In the genomic region with DNA sequence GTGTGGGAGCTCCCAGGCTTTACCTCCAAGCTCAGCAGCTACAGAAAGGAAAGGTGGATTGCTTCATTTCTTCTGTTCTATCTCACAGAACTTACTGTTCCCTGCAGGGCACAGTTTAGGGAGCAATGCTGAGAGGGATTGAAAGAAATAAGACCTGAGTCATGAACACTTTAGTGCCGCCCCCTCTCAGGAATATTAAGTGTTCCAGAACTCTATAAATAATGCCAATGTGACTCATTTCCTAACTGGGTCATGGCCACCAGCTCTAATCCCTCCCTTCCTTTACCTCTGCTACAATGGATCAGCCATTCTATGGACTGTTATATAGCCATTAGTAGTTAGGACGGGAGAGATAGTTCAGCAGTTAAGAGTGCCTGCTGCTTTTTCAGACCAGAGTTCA, we compare ENCODE assay signal across 23 mouse cellular contexts.
DNase-seq lines count a peak whose midpoint lies in the region; ATAC-seq lines count a peak whose summit lies in the region.
"Had no signal": no experiment of that assay in that cellular context is flagged by ENCODE, and none has a peak within 500 bp of the region (broad histone marks: within the 10 kb centered on the region; RNA-seq: fewer than 3 reads in every experiment).

No protein-coding gene starts in this region.

- no peaks in the 10 kb centered on the region for H3K4me1 ChIP-seq in kidney, embryonic 14.5 days (ENCODE audit: control insufficient read depth, insufficient read depth, low read length)
- H3K4me1 ChIP-seq: hindbrain, embryonic 13.5 days; liver, embryonic 13.5 days; megakaryocyte, embryonic 14.5 days; midbrain, embryonic 13.5 days; neural tube, embryonic 12.5 days had no signal

- no peak overlapping the region for H3K9ac ChIP-seq in kidney, embryonic 14.5 days (ENCODE audit: low read depth, low read length)
- H3K9ac ChIP-seq: embryonic facial prominence, embryonic 15.5 days; hindbrain, embryonic 13.5 days; liver, embryonic 13.5 days; lung, embryonic 14.5 days; midbrain, embryonic 13.5 days; neural tube, embryonic 12.5 days had no signal

- peak; percentile 70 for DNase-seq in heart, adult 11 months
- no peak for DNase-seq in heart, postnatal 36 days
- DNase-seq in 3134 (ENCODE audit: extremely low read depth, insufficient read length, low spot score) (peak; percentile 44), 3T3-L1 (ENCODE audit: low read depth, low spot score) (peak; percentile 86)
- peak; percentile 79 for DNase-seq in brain, adult 2 months (ENCODE audit: low read depth, low spot score)
- no peak for DNase-seq in gastrocnemius, postnatal 10 days
- DNase-seq: cerebellum, adult 8-10 months; gastrocnemius, postnatal 25 days; kidney, adult 18-20 months; liver, embryonic 13.5 days; lung, embryonic 14.5 days; thymus, adult 18-20 months; thymus, postnatal 36 days had no signal

- intact Hi-C loops in heart, postnatal 36 days (cut with DNase I) = loop anchor here (5.0 kb wide), 1 partner anchor 61 kb away; no protein-coding TSS in a partner anchor

- H3K4me2 ChIP-seq in kidney, embryonic 14.5 days (replicated peaks; ENCODE audit: low read depth, low read length) = no peak overlapping the region
- H3K4me2 ChIP-seq: embryonic facial prominence, embryonic 15.5 days; hindbrain, embryonic 13.5 days; liver, embryonic 13.5 days; lung, embryonic 14.5 days; midbrain, embryonic 13.5 days; neural tube, embryonic 12.5 days had no signal

- no peak for ATAC-seq in kidney, embryonic 14.5 days (ENCODE audit: low FRiP score, low TSS enrichment)
- ATAC-seq: CD4-positive, CD25-positive, alpha-beta regulatory T cell, adult 4 months; forebrain, embryonic 16.5 days; midbrain, embryonic 13.5 days had no signal

- H3K27ac ChIP-seq in kidney, embryonic 14.5 days (ENCODE audit: low read depth, low read length) = no peak overlapping the region
- H3K27ac ChIP-seq: embryonic facial prominence, embryonic 15.5 days; hindbrain, embryonic 13.5 days; kidney, postnatal 0 days; left cerebral cortex, adult 2 months; liver, embryonic 13.5 days; midbrain, embryonic 13.5 days; neural tube, embryonic 12.5 days had no signal

- no peaks in the 10 kb centered on the region for H3K27me3 ChIP-seq in kidney, embryonic 14.5 days (ENCODE audit: control insufficient read depth, insufficient read depth, low read length)
- H3K27me3 ChIP-seq: embryonic facial prominence, embryonic 15.5 days; hindbrain, embryonic 13.5 days; liver, embryonic 13.5 days; midbrain, embryonic 13.5 days; neural tube, embryonic 12.5 days had no signal

- no peaks in the 10 kb centered on the region for H3K9me3 ChIP-seq in kidney, embryonic 14.5 days (ENCODE audit: control insufficient read depth, low read length)
- H3K9me3 ChIP-seq: embryonic facial prominence, embryonic 15.5 days; hindbrain, embryonic 13.5 days; liver, embryonic 13.5 days; midbrain, embryonic 13.5 days; neural tube, embryonic 12.5 days had no signal

- WGBS in kidney, embryonic 14.5 days = 71% methylated on average over 2 of the region's 2 CpGs

- H3K4me3 ChIP-seq in kidney, embryonic 14.5 days (ENCODE audit: low read length) = no peak overlapping the region
- H3K4me3 ChIP-seq: embryonic facial prominence, embryonic 15.5 days; hindbrain, embryonic 13.5 days; left cerebral cortex, adult 2 months; liver, embryonic 13.5 days; megakaryocyte, embryonic 14.5 days; midbrain, embryonic 13.5 days; neural tube, embryonic 12.5 days had no signal

- no peaks in the 10 kb centered on the region for H3K36me3 ChIP-seq in kidney, embryonic 14.5 days (ENCODE audit: control insufficient read depth, insufficient read depth, low read length)
- H3K36me3 ChIP-seq: embryonic facial prominence, embryonic 15.5 days; hindbrain, embryonic 13.5 days; liver, embryonic 13.5 days; midbrain, embryonic 13.5 days; neural tube, embryonic 12.5 days had no signal

Comparison
In these comparisons a context has a peak if more than half of its experiments do, and no peak if none do; other contexts are left out.
1. DNase-seq: peak in heart, adult 11 months (single experiment), 3134 (single experiment), 3T3-L1 (single experiment) and brain, adult 2 months (single experiment); none in heart, postnatal 36 days (0 of 2) and gastrocnemius, postnatal 10 days (single experiment).